Mouse (Mus musculus) gonadal fat pad, adult 2 months (tissue): ENCODE measurements around the gene Rdh12. TPM values are rescaled to one million over a fixed set of nuclear protein-coding genes. Genes with fewer than 3 reads are reported as not detected.

Experiments used
- DNase-seq: peaks from one replicate; pipeline ENCODE4 v3.0.0-alpha.2; 2012; ENCODE audit warnings: low read depth
- polyA plus RNA-seq: library from polyadenylated mRNA; depleted of rRNA; stranded (reverse); fragments of >200 nt; gene quantifications from 2 replicates; pipeline ENCODE4 v1.2.3, GENCODE M21; 2012; rRNA removed

Gene Rdh12
- polyA plus RNA-seq, 1 experiment, result 5.6 TPM

DNA sequence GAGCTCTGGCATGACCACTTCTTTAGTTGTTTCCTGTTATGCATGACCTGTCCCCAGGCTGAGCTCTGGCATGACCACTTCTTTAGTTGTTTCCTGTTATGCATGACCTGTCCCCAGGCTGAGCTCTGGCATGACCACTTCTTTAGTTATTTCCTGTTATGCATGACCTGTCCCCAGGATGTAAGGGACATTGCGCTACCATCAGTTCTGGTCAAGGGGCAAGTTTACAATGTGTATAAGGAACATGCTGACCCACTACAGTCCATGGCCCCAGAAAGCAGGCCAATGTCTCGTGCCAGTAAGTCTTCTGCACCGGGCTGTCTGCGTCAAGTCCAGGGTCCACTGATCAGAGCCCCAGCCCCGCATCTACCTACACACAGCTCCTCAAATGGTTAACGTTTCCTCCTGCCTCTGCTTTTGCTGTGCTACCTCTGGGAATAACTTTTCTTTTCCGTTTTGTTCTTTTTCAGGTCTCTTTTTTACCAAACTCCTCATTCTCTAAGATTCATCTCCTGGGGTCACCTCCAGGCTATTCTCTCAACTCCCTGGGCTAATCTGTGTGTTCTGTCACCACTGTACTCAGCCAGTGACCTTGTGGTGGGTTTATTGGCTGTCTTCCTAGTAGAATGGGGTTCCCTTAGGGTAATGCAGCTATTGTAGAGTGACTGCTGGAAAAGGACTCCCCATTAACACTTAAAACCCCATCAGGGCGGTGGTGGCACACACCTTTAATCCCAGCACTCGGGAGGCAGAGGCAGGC lies 44.8 kb downstream of the Rdh12 start:
- no peak for DNase-seq

DNA sequence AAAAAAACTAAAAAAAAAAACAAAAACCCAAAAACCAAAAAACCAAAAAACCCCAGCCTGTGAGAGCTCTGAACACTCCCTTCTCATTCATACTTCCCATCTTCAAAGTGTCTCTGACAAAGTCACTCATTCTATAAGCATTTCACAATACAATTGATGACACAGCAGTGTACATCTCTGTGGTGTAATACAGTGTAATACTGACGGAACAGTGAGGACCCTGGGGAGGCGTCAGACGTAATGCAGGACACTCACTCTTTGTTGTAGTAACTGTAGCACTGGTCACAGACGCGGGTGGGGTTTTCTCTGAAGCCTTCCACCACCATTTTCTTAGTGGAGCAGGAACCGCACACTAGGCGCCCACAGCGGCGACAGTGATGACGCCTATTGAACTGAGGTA lies 46.3 kb downstream of the Rdh12 start:
- DNase-seq, result peak; percentile 31

DNA sequence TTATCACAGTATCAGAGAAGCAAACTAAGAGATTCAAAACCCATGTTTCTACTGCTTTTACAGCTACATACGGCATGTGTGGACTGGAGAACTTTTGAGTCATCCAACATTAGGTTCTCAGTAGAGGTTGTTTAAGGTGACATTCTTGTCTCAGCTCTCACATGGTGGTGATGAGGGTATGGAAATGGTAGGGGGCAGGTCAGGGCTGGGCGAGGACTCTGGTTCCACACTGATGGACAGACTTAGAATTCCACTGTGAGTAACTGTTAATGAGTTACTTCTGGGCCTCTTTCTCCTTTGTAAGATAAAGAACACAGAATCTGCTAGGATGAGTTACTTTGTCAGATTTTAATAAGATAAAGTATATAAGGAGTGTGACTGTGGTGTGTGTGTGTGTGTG lies 51.4 kb downstream of the Rdh12 start:
- no peak for DNase-seq

DNA sequence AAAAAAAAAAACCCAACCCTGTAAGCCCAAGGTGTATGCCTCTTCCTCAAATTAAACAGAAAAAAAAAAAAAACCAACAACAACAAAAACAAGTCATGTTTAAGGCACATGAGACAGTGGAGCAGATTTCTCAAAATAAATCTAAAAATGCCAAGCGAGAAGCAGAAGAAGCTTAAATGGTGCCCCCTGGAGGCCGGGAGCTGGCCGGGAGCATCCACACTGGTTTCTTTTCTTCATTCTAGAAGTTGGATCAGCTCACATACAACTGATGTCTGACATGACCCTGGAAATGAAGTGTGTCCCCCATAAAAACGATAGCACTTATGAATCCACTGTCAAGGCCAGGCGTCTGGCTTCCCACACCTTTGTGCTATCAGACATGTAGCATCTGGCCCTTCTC lies 52.3 kb downstream of the Rdh12 start:
- no peak for DNase-seq

Other genes with a start within 250 kb of the Rdh12 start
- 27.4 and 34.8 TPM in 2 replicates for gene Tmem229b, start 201.3 kb upstream of the Rdh12 start, polyA plus RNA-seq
- gene Plekhh1, start 179.8 kb upstream of the Rdh12 start, polyA plus RNA-seq, result 14.9 and 15.1 TPM in 2 replicates
- 12.3 and 12.5 TPM in 2 replicates for gene Pigh, start 119.3 kb upstream of the Rdh12 start, polyA plus RNA-seq
- 23.2 and 26.8 TPM in 2 replicates for gene Arg2, start 78.1 kb upstream of the Rdh12 start, polyA plus RNA-seq
- 36.8 and 46.8 TPM in 2 replicates for gene Vti1b, start 36.2 kb upstream of the Rdh12 start, polyA plus RNA-seq
- 20.4 and 22.4 TPM in 2 replicates for gene Rdh11, start 16.6 kb upstream of the Rdh12 start, polyA plus RNA-seq
- gene Zfyve26, start 87.4 kb downstream of the Rdh12 start, polyA plus RNA-seq, result 27.7 and 30.5 TPM in 2 replicates
- gene Rad51b, start 88.4 kb downstream of the Rdh12 start, polyA plus RNA-seq, result 0.72 and 0.90 TPM in 2 replicates